Mouse (Mus musculus) limb, embryonic 14.5 days (tissue): ENCODE results near the gene Txndc8. TPM values are rescaled to one million over a fixed set of nuclear protein-coding genes. Genes with fewer than 3 reads are reported as not detected.

Experiments used
- ATAC-seq: fragments of 200-750 bp; cut with Nextera tagmentation; 2 replicates; pipeline ENCODE4 v1.8.0; 2017; ENCODE audit warnings: low read depth, moderate number of reproducible peaks, moderate TSS enrichment; ENCODE audit not compliant: low FRiP score
- DNase-seq: peaks from one replicate; pipeline ENCODE4 v3.0.0-alpha.2; 2015; ENCODE audit warnings: low spot score
- H3K27ac ChIP-seq: fragments of 300-500 bp; sonication (generic); replicated peaks from 2 replicates; pipeline ENCODE4 v1.5.1; 2014; ENCODE audit warnings: low read depth, mild to moderate bottlenecking, low read length, moderate library complexity, mixed read lengths
- H3K27me3 ChIP-seq: fragments of 300-500 bp; sonication (generic); 2 replicates; pipeline ENCODE4 v1.6.1; 2014; ENCODE audit warnings: low read length, mixed read lengths; ENCODE audit not compliant: control insufficient read depth, insufficient read depth
- H3K36me3 ChIP-seq: fragments of 300-500 bp; sonication (generic); 2 replicates; pipeline ENCODE4 v1.6.1; 2014; ENCODE audit warnings: mild to moderate bottlenecking, low read length, moderate library complexity, mixed read lengths; ENCODE audit not compliant: control insufficient read depth, insufficient read depth
- H3K4me1 ChIP-seq: fragments of 300-500 bp; sonication (generic); 2 replicates; pipeline ENCODE4 v1.6.1; 2014; ENCODE audit warnings: antibody characterized with exemption, low read length, mixed read lengths; ENCODE audit not compliant: control insufficient read depth, insufficient read depth
- H3K4me2 ChIP-seq: fragments of 300-500 bp; sonication (generic); replicated peaks from 2 replicates; pipeline ENCODE4 v1.6.1; 2014; ENCODE audit warnings: low read depth, mild to moderate bottlenecking, low read length, moderate library complexity; ENCODE audit not compliant: severe bottlenecking
- H3K4me3 ChIP-seq: fragments of 300-500 bp; sonication (generic); replicated peaks from 2 replicates; pipeline ENCODE4 v1.5.1; 2014; ENCODE audit warnings: low read length
- H3K9ac ChIP-seq: fragments of 300-500 bp; sonication (generic); 2 replicates; pipeline ENCODE4 v1.6.1; 2014; ENCODE audit warnings: mild to moderate bottlenecking, low read depth, low read length, moderate library complexity; ENCODE audit not compliant: severe bottlenecking
- H3K9me3 ChIP-seq: fragments of 300-500 bp; sonication (generic); 2 replicates; pipeline ENCODE4 v1.6.1; 2016; ENCODE audit warnings: low read length; ENCODE audit not compliant: control insufficient read depth
- POLR2A ChIP-seq: fragments of 200-500 bp; IDR thresholded peaks from 2 replicates; pipeline ENCODE4 v1.8.0; 2012; ENCODE audit warnings: inconsistent platforms, mild to moderate bottlenecking, moderate library complexity, borderline replicate concordance; ENCODE audit not compliant: insufficient read depth, insufficient read length; ENCODE audit errors: extremely low read depth
- WGBS: fragments of 180-500 bp; shearing (Covaris S2); extraction: QIAGEN DNeasy Blood & Tissue Kit; methylation state at CpG from one replicate; pipeline ENCODE4 v1.1.7; 2014; 5-methylcytosine and 5-hydroxymethylcytosine counted together
- polyA plus RNA-seq, 2 experiments: library from polyadenylated mRNA; depleted of rRNA in 1 of 2; stranded (reverse) in 1 of 2; unstranded in 1 of 2; fragments of >200 nt; fragmentation: Nextera tagmentation in 1 of 2; extraction: Ambion mirVana in 1 of 2; gene quantifications; 2 replicates each; pipeline versions ENCODE4 v1.2.1 to v1.2.3; 2012 to 2014

Gene Txndc8
- polyA plus RNA-seq, 2 experiments = not detected

GRCm38 (mm10) chr4:57952416-57952815 is 56.5 kb downstream of the Txndc8 start:
- 96% methylated on average over 3 of the region's 3 CpGs for WGBS
- DNase-seq = no peak
- Histone ChIP-seq H3K27me3 (no peaks in the 10 kb centered on the region), H3K4me3 (no peak overlapping the region), H3K27ac (no peak overlapping the region), H3K4me1 (peaks cover 21% of the 10 kb centered on the region), H3K9me3 (0 out of 2 replicates have a peak, but pooled peaks cover 9% of the 10 kb centered on the region), H3K4me2 (no peak overlapping the region), H3K36me3 (peaks cover 47% of the 10 kb centered on the region), H3K9ac (no peak overlapping the region)
- TF ChIP-seq POLR2A = no peak
- no peak for ATAC-seq

- Histone ChIP-seq H3K36me3 (peaks cover 71% of the 10 kb centered on the region), H3K27me3 (no peaks in the 10 kb centered on the region), H3K4me3 (no peak overlapping the region), H3K9me3 (0 out of 2 replicates have a peak, but pooled peaks cover 9% of the 10 kb centered on the region), H3K9ac (no peak overlapping the region), H3K4me2 (no peak overlapping the region), H3K27ac (no peak overlapping the region), H3K4me1 (peaks cover 10% of the 10 kb centered on the region)
- no peak for DNase-seq
- TF ChIP-seq POLR2A = no peak
- no peak for ATAC-seq
- WGBS = 92% methylated on average over 6 of the region's 6 CpGs
Observed at GRCm38 (mm10) chr4:57949866-57950265, 59.1 kb downstream of the Txndc8 start.

GRCm38 (mm10) chr4:57947476-57947875 is 61.4 kb downstream of the Txndc8 start:
- peaks cover 89% of the 10 kb centered on the region for H3K36me3 ChIP-seq
- no peak for DNase-seq
- no peak overlapping the region for H3K4me3 ChIP-seq
- H3K27me3 ChIP-seq = no peaks in the 10 kb centered on the region
- H3K9ac ChIP-seq = 0 out of 2 replicates have a peak overlapping the region, but pooled peaks have one; percentile 0
- WGBS = 90% methylated on average over 4 of the region's 4 CpGs
- TF ChIP-seq POLR2A = no peak
- H3K4me2 ChIP-seq = no peak overlapping the region
- no peak for ATAC-seq
- H3K4me1 ChIP-seq = no peaks in the 10 kb centered on the region
- no peak overlapping the region for H3K27ac ChIP-seq
- 0 out of 2 replicates have a peak, but pooled peaks cover 9% of the 10 kb centered on the region for H3K9me3 ChIP-seq

- no peak for ATAC-seq
- no peak for DNase-seq
- H3K4me3 ChIP-seq = no peak overlapping the region
Observed at GRCm38 (mm10) chr4:57947036-57947435, 61.9 kb downstream of the Txndc8 start.

GRCm38 (mm10) chr4:57942892-57943291 is 66.0 kb downstream of the Txndc8 start:
- Histone ChIP-seq H3K27ac (no peak overlapping the region), H3K4me2 (no peak overlapping the region), H3K36me3 (peaks cover 47% of the 10 kb centered on the region), H3K4me1 (no peaks in the 10 kb centered on the region), H3K4me3 (no peak overlapping the region), H3K9ac (no peak overlapping the region), H3K9me3 (no peaks in the 10 kb centered on the region), H3K27me3 (no peaks in the 10 kb centered on the region)
- no peak for ATAC-seq
- TF ChIP-seq POLR2A = no peak
- WGBS = 91% methylated on average over 2 of the region's 2 CpGs
- no peak for DNase-seq

More at GRCm38 (mm10) chr4:57947036-57947435, 61.9 kb downstream of the Txndc8 start:
- Histone ChIP-seq H3K4me2 (no peak overlapping the region), H3K9ac (no peak overlapping the region), H3K36me3 (peaks cover 88% of the 10 kb centered on the region), H3K9me3 (0 out of 2 replicates have a peak, but pooled peaks cover 9% of the 10 kb centered on the region), H3K4me1 (no peaks in the 10 kb centered on the region), H3K27me3 (no peaks in the 10 kb centered on the region), H3K27ac (no peak overlapping the region)
- WGBS = 72% methylated on average over 10 of the region's 10 CpGs
- no peak for TF ChIP-seq POLR2A
